Mouse (Mus musculus): ENCODE measurements at regions not wholly inside any gene's neighbourhood (a gene's known extent, or its start where the extent isn't known, plus 50 kb on each side); places are given as distances from the start of the nearest gene placed in this dataset.

- Histone ChIP-seq H3K4me1 (replicated peaks; ENCODE audit: control insufficient read depth, insufficient read depth, low read length) (peaks cover 34% of the 10 kb centered on the region), H3K27me3 (replicated peaks; ENCODE audit: control insufficient read depth, insufficient read depth, low read length) (no peaks in the 10 kb centered on the region), H3K4me2 (ENCODE audit: low read length) (no peak overlapping the region), H3K9ac (ENCODE audit: low read length) (no peak overlapping the region), H3K36me3 (ENCODE audit: control insufficient read depth, insufficient read depth, low read length) (no peaks in the 10 kb centered on the region), H3K27ac (ENCODE audit: low read depth) (no peak overlapping the region), H3K9me3 (ENCODE audit: control insufficient read depth, low read length) (no peaks in the 10 kb centered on the region), H3K4me3 (ENCODE audit: low read depth, low read length) (no peak overlapping the region)
- DNase-seq (ENCODE audit: low spot score) (no peak), ATAC-seq (replicated peaks; ENCODE audit: low FRiP score, low TSS enrichment, low read depth) (no peak)
- WGBS: 87% methylated on average over 5 of the region's 5 CpGs
These were observed 441.1 kb upstream of the Zmiz1 start for GRCm38 (mm10) chr14:25017860-25018259.

DNA sequence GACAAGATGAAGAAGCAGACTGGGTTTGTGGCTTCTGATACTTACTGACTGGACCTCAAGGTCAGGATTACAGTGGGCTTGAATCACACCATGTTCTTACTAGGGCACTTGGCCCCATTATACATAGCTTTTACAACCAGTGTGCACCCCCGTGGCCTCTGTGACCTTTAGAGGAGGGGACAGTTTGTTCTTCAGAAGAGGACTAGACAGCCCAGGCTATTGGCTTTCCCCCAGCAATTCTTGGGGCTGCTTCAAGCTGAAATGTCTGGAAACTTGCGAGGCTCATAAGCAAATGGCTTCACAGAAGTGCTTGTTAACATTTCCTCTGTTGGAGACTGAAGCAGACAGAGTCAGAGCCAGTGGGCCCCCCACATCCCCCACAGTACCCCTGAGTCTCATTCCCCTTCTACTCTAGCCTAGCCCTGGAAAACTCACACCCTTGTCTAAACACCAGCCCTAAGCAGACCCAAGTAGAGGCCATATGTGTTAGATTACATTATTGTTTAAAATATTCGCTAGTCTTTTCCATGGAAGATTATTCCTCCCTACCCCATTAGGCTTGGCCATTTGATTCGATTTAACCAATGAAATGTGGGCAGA, 439.6 kb upstream of the Zmiz1 start:
- DNase-seq (ENCODE audit: low spot score): no peak
- Histone ChIP-seq H3K36me3 (ENCODE audit: control insufficient read depth, insufficient read depth, low read length) (no peaks in the 10 kb centered on the region), H3K4me3 (ENCODE audit: low read depth, low read length) (no peak overlapping the region), H3K27me3 (replicated peaks; ENCODE audit: control insufficient read depth, insufficient read depth, low read length) (no peaks in the 10 kb centered on the region), H3K9me3 (ENCODE audit: control insufficient read depth, low read length) (no peaks in the 10 kb centered on the region), H3K4me1 (replicated peaks; ENCODE audit: control insufficient read depth, insufficient read depth, low read length) (peaks cover 36% of the 10 kb centered on the region), H3K4me2 (ENCODE audit: low read length) (no peak overlapping the region), H3K9ac (ENCODE audit: low read length) (no peak overlapping the region), H3K27ac (ENCODE audit: low read depth) (peak overlapping the region; percentile 51)
- no peak for ATAC-seq (replicated peaks; ENCODE audit: low FRiP score, low TSS enrichment, low read depth)
- 51% methylated on average over 4 of the region's 4 CpGs for WGBS

DNA sequence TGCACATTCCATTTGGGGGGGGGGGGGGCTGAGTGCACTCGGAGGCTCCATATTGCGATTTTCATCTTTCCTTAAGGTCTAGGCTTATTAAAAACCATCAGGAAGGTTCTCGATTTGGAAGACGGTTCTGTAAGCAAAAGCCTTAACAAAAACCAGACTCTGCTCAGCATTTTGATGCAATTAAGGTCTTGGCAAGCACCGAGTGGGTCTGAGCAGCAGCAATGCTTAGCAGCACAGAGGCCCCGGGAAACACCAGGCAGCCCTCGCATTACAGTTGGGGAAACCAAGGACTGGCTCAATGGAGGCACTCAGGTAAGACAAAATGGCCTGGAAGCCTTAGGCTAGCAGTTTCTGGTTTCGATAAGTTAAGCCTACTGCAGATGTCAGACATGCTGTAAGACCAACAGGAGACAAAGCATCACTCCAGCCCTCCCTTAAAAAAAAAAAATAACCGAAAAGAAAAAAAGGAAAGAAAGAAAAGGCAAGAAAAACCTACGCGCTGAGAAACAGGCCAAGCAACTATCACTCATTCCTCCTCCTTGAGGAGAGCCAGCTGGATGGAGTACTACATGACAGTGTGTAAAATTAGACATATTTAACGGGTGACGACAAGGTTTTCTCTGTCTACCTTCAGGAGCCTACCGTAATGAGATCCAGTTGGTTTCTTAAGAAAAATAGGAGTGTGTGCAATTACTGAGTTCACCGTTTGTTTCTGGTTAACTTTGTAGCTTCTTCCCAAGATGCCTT, 436.3 kb upstream of the Zmiz1 start:
- no peaks in the 10 kb centered on the region for H3K36me3 ChIP-seq (ENCODE audit: control insufficient read depth, insufficient read depth, low read length)
- H3K4me1 ChIP-seq (replicated peaks; ENCODE audit: control insufficient read depth, insufficient read depth, low read length): peaks cover 20% of the 10 kb centered on the region; the same call in 1 of the 2 replicates
- H3K9ac ChIP-seq (ENCODE audit: low read length): no peak overlapping the region
- no peak overlapping the region for H3K4me2 ChIP-seq (ENCODE audit: low read length)
- H3K27me3 ChIP-seq (replicated peaks; ENCODE audit: control insufficient read depth, insufficient read depth, low read length): no peaks in the 10 kb centered on the region
- H3K27ac ChIP-seq (ENCODE audit: low read depth): peak overlapping the region; percentile 57
- H3K9me3 ChIP-seq (ENCODE audit: control insufficient read depth, low read length): no peaks in the 10 kb centered on the region
- 56% methylated on average over 15 of the region's 15 CpGs for WGBS
- DNase-seq (ENCODE audit: low spot score) (no peak), ATAC-seq (replicated peaks; ENCODE audit: low FRiP score, low TSS enrichment, low read depth) (no peak)
- H3K4me3 ChIP-seq (ENCODE audit: low read depth, low read length): no peak overlapping the region

DNA sequence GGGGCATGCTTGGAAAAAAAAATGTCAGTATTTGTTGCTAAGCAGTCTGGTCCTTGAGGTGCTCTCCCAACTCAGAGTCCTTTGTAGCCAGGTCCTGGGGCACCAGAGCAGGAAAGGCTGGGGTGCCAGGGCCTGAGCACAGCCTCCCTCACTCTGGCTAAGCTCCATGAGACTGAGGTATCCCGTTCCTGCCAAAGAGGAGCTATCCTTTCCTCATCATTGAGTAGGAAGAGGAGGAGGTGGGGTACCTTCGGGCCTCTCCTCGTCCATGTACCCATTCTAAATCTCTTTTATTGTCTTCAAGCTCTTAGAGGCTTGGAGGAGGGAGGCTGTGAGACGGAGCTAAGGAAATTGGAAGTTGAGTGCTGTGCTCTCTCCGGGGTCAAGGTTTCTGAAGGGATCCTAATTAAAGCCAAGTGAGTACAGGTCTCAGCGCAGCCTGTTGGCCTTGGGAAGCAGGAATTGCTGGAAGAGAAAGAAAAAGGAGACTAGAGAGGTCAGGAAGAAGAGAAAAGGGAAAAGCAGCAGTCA, 435.6 kb upstream of the Zmiz1 start:
- no peak for ATAC-seq (replicated peaks; ENCODE audit: low FRiP score, low TSS enrichment, low read depth)
- WGBS: 83% methylated on average over 6 of the region's 6 CpGs
- no peak for DNase-seq (ENCODE audit: low spot score)

DNA sequence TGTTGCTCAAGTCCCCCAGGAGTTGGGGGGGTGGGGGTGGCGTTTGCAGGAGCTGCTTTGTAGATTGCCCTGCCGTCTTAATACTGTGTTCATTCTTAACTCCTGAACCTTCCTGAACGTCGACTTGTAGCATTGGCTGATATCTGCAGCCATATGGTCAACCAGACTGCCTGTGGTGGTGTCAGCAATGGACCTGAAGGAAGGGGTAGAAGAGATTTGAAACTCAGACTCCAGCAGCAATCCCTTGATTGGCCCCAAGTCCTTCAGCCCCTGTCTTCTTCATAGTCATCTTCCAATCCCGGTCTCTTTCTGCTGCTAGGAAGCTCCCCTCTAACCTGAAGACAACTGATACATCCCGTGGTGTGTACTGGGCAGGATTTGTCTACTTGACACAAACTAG, 433.9 kb upstream of the Zmiz1 start:
- H3K27ac ChIP-seq (ENCODE audit: low read depth): no peak overlapping the region
- no peaks in the 10 kb centered on the region for H3K27me3 ChIP-seq (replicated peaks; ENCODE audit: control insufficient read depth, insufficient read depth, low read length)
- no peak overlapping the region for H3K4me2 ChIP-seq (ENCODE audit: low read length)
- H3K9me3 ChIP-seq (ENCODE audit: control insufficient read depth, low read length): no peaks in the 10 kb centered on the region
- ATAC-seq (replicated peaks; ENCODE audit: low FRiP score, low TSS enrichment, low read depth) (no peak), DNase-seq (ENCODE audit: low spot score) (no peak)
- peaks cover 14% of the 10 kb centered on the region; the same call in 1 of the 2 replicates for H3K4me1 ChIP-seq (replicated peaks; ENCODE audit: control insufficient read depth, insufficient read depth, low read length)
- 88% methylated on average over 6 of the region's 6 CpGs for WGBS
- no peak overlapping the region for H3K4me3 ChIP-seq (ENCODE audit: low read depth, low read length)
- H3K36me3 ChIP-seq (ENCODE audit: control insufficient read depth, insufficient read depth, low read length): no peaks in the 10 kb centered on the region
- H3K9ac ChIP-seq (ENCODE audit: low read length): no peak overlapping the region

More for the DNA sequence above, 435.6 kb upstream of the Zmiz1 start:
- Histone ChIP-seq H3K9ac (ENCODE audit: low read length) (no peak overlapping the region), H3K4me2 (ENCODE audit: low read length) (no peak overlapping the region), H3K4me3 (ENCODE audit: low read depth, low read length) (no peak overlapping the region), H3K27ac (ENCODE audit: low read depth) (peak overlapping the region; percentile 57), H3K36me3 (ENCODE audit: control insufficient read depth, insufficient read depth, low read length) (no peaks in the 10 kb centered on the region), H3K27me3 (replicated peaks; ENCODE audit: control insufficient read depth, insufficient read depth, low read length) (no peaks in the 10 kb centered on the region), H3K9me3 (ENCODE audit: control insufficient read depth, low read length) (no peaks in the 10 kb centered on the region), H3K4me1 (replicated peaks; ENCODE audit: control insufficient read depth, insufficient read depth, low read length) (peaks cover 20% of the 10 kb centered on the region; the same call in 1 of the 2 replicates)

- Histone ChIP-seq H3K36me3 (ENCODE audit: control insufficient read depth, insufficient read depth, low read length) (no peaks in the 10 kb centered on the region), H3K27me3 (replicated peaks; ENCODE audit: control insufficient read depth, insufficient read depth, low read length) (no peaks in the 10 kb centered on the region), H3K9me3 (ENCODE audit: control insufficient read depth, low read length) (no peaks in the 10 kb centered on the region), H3K4me2 (ENCODE audit: low read length) (no peak overlapping the region), H3K4me3 (ENCODE audit: low read depth, low read length) (no peak overlapping the region), H3K9ac (ENCODE audit: low read length) (no peak overlapping the region), H3K27ac (ENCODE audit: low read depth) (no peak overlapping the region), H3K4me1 (replicated peaks; ENCODE audit: control insufficient read depth, insufficient read depth, low read length) (peaks cover 10% of the 10 kb centered on the region; the same call in 1 of the 2 replicates)
- ATAC-seq (replicated peaks; ENCODE audit: low FRiP score, low TSS enrichment, low read depth): no peak
- no peak for DNase-seq (ENCODE audit: low spot score)
- WGBS: 80% methylated on average over 3 of the region's 3 CpGs
These were observed 431.9 kb upstream of the Zmiz1 start for GRCm38 (mm10) chr14:25027076-25027475.

- Histone ChIP-seq H3K4me1 (replicated peaks; ENCODE audit: control insufficient read depth, insufficient read depth, low read length) (peaks cover 7% of the 10 kb centered on the region; the same call in 1 of the 2 replicates), H3K9me3 (ENCODE audit: control insufficient read depth, low read length) (no peaks in the 10 kb centered on the region), H3K36me3 (ENCODE audit: control insufficient read depth, insufficient read depth, low read length) (no peaks in the 10 kb centered on the region), H3K27ac (ENCODE audit: low read depth) (no peak overlapping the region), H3K4me2 (ENCODE audit: low read length) (no peak overlapping the region), H3K4me3 (ENCODE audit: low read depth, low read length) (no peak overlapping the region), H3K27me3 (replicated peaks; ENCODE audit: control insufficient read depth, insufficient read depth, low read length) (no peaks in the 10 kb centered on the region), H3K9ac (ENCODE audit: low read length) (no peak overlapping the region)
- WGBS: 86% methylated on average over 1 of the region's 1 CpGs
- no peak for DNase-seq (ENCODE audit: low spot score)
- ATAC-seq (replicated peaks; ENCODE audit: low FRiP score, low TSS enrichment, low read depth): no peak
These were observed 431.1 kb upstream of the Zmiz1 start for GRCm38 (mm10) chr14:25027842-25028241.

DNA sequence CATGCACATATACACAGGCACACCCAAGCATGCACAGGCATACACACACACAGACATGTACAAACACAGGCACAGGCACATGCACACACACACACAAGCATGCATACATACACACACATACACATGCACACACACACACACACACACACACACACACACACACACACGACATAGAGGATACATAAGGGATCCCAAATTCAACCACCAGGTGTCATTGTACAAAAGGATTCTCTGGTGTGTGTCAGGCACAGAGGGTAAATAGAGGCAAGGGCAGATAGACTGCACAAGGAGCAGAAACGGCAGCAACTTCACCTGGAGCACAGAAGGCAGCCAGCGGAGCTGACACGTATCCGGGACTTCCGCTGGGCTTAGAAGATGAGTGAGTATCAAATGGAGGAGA, 428.1 kb upstream of the Zmiz1 start:
- Histone ChIP-seq H3K4me3 (ENCODE audit: low read depth, low read length) (no peak overlapping the region), H3K4me2 (ENCODE audit: low read length) (no peak overlapping the region), H3K9me3 (ENCODE audit: control insufficient read depth, low read length) (no peaks in the 10 kb centered on the region), H3K9ac (ENCODE audit: low read length) (no peak overlapping the region), H3K4me1 (replicated peaks; ENCODE audit: control insufficient read depth, insufficient read depth, low read length) (peaks cover 5% of the 10 kb centered on the region; the same call in 1 of the 2 replicates), H3K27ac (ENCODE audit: low read depth) (no peak overlapping the region), H3K36me3 (ENCODE audit: control insufficient read depth, insufficient read depth, low read length) (no peaks in the 10 kb centered on the region), H3K27me3 (replicated peaks; ENCODE audit: control insufficient read depth, insufficient read depth, low read length) (no peaks in the 10 kb centered on the region)
- DNase-seq (ENCODE audit: low spot score) (no peak), ATAC-seq (replicated peaks; ENCODE audit: low FRiP score, low TSS enrichment, low read depth) (no peak)
- 77% methylated on average over 6 of the region's 6 CpGs for WGBS

All from intestine, embryonic 14.5 days (tissue).